Mouse (Mus musculus) kidney, embryonic 15.5 days (tissue): Measurements from ENCODE around the gene Gper1. TPM values are rescaled to one million over a fixed set of nuclear protein-coding genes. Genes with fewer than 3 reads are reported as not detected.

Experiments
- ATAC-seq: fragments of 200-750 bp; cut with Nextera tagmentation; replicated peaks from 2 replicates; pipeline ENCODE4 v1.8.0; 2017; ENCODE audit warnings: moderate TSS enrichment; ENCODE audit not compliant: low FRiP score
- H3K27ac ChIP-seq: fragments of 300-500 bp; sonication (generic); 2 replicates; pipeline ENCODE4 v1.5.1; 2015; ENCODE audit warnings: mild to moderate bottlenecking, inconsistent platforms
- H3K27me3 ChIP-seq: fragments of 300-500 bp; sonication (generic); 2 replicates; pipeline ENCODE4 v1.6.1; 2015; ENCODE audit warnings: inconsistent platforms
- H3K36me3 ChIP-seq: fragments of 300-500 bp; sonication (generic); 2 replicates; pipeline ENCODE4 v1.6.1; 2015; ENCODE audit warnings: inconsistent platforms
- H3K4me1 ChIP-seq: fragments of 300-500 bp; sonication (generic); 2 replicates; pipeline ENCODE4 v1.6.1; 2015; ENCODE audit warnings: inconsistent platforms
- H3K4me2 ChIP-seq: fragments of 300-500 bp; sonication (generic); 2 replicates; pipeline ENCODE4 v1.6.1; 2015; ENCODE audit warnings: moderate library complexity, mild to moderate bottlenecking, inconsistent platforms
- H3K4me3 ChIP-seq: fragments of 300-500 bp; sonication (generic); replicated peaks from 2 replicates; pipeline ENCODE4 v1.5.1; 2015; ENCODE audit warnings: mild to moderate bottlenecking, inconsistent platforms
- H3K9ac ChIP-seq: fragments of 300-500 bp; sonication (generic); 2 replicates; pipeline ENCODE4 v1.6.1; 2015; ENCODE audit warnings: mild to moderate bottlenecking, inconsistent platforms
- H3K9me3 ChIP-seq: fragments of 300-500 bp; sonication (generic); replicated peaks from 2 replicates; pipeline ENCODE4 v1.6.1; 2016; ENCODE audit warnings: inconsistent platforms
- WGBS: fragments of 180-500 bp; shearing (Covaris S2); methylation state at CpG from one replicate; pipeline ENCODE4 v1.1.7; 2015; ENCODE audit warnings: mixed read lengths; 5-methylcytosine and 5-hydroxymethylcytosine counted together
- polyA plus RNA-seq: library from polyadenylated mRNA; unstranded; fragments of >200 nt; fragmentation: Nextera tagmentation; extraction: Ambion mirVana; gene quantifications from 2 replicates; pipeline ENCODE4 v1.2.1, GENCODE M21; 2015

Gper1 gene
- polyA plus RNA-seq, 1 experiment from 2014 or later: 5.1 TPM

DNA sequence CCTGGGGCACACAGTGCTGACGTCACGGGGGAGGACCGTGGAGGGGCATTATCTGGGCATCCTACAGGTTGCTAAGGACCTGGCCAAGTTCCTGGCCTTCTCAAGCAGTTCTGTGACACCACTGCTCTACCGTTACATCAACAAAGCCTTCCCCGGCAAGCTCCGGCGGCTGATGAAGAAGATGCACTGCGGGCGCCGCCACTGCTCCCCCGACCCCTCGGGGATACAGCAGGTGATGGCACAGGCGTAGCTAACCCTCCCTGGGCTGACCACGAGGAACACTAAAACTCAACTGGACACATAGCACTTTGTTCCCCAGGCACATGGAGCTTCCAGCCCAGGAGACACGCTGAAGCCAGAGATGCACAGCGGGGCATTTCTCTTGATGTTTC is 29.8 kb upstream of the Gper1 start:
- H3K4me1 ChIP-seq: peaks cover 55% of the 10 kb centered on the region
- H3K27me3 ChIP-seq: no peaks in the 10 kb centered on the region
- H3K9ac ChIP-seq: no peak overlapping the region
- H3K36me3 ChIP-seq: peaks cover 5% of the 10 kb centered on the region; the same call in 1 of the 2 replicates
- no peak for ATAC-seq
- no peak overlapping the region for H3K27ac ChIP-seq
- 90% methylated on average over 16 of the region's 16 CpGs for WGBS
- H3K4me2 ChIP-seq: no peak overlapping the region
- H3K4me3 ChIP-seq: no peak overlapping the region
- H3K9me3 ChIP-seq: no peaks in the 10 kb centered on the region

DNA sequence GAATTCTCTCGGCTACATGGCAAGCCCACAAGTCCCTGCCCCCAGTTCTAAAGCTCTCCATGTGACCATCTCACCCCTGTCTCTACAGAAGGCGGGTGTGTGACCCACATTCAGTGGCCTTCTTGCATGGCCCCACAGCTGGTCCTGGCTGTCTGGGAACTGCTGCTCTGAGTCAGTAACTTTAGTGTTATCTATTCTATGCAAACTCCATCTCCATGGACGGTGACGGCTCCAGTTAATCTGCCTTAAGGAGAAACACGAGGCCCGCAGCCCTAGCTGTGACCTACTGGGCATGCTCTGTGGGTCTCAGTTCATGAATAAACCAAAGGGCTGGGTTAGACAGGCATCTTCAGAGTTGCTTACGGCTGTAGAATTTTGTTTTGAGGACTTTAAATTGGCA is 28.6 kb upstream of the Gper1 start:
- Histone ChIP-seq H3K9me3 (no peaks in the 10 kb centered on the region), H3K27me3 (no peaks in the 10 kb centered on the region), H3K27ac (no peak overlapping the region), H3K4me3 (no peak overlapping the region), H3K36me3 (peaks cover 5% of the 10 kb centered on the region; the same call in 1 of the 2 replicates), H3K4me1 (peaks cover 47% of the 10 kb centered on the region), H3K4me2 (no peak overlapping the region), H3K9ac (no peak overlapping the region)
- no peak for ATAC-seq
- WGBS: 58% methylated on average over 7 of the region's 7 CpGs

DNA sequence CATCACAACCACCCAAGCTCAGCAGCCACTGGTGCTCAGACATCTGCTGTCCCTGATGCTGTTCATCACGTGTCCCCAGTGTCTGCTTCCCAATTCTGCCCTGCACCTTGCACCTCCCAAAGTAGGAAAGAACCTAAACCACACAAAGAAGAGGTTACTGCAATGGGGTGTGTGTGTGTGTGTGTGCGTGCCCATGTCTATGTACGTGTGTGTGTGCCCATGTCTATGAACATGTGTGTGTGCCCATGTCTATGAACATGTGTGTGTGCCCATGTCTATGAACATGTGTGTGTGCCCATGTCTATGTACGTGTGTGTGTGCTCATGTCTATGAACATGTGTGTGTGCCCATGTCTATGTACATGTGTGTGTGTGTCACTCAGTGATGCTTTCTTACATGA is 27.4 kb upstream of the Gper1 start:
- ATAC-seq: no peak
- H3K4me2 ChIP-seq: no peak overlapping the region
- H3K27ac ChIP-seq: no peak overlapping the region
- 85% methylated on average over 4 of the region's 4 CpGs for WGBS
- peaks cover 38% of the 10 kb centered on the region for H3K4me1 ChIP-seq
- H3K4me3 ChIP-seq: no peak overlapping the region
- no peak overlapping the region for H3K9ac ChIP-seq
- H3K36me3 ChIP-seq: peaks cover 5% of the 10 kb centered on the region; the same call in 1 of the 2 replicates
- H3K27me3 ChIP-seq: no peaks in the 10 kb centered on the region
- H3K9me3 ChIP-seq: no peaks in the 10 kb centered on the region

DNA sequence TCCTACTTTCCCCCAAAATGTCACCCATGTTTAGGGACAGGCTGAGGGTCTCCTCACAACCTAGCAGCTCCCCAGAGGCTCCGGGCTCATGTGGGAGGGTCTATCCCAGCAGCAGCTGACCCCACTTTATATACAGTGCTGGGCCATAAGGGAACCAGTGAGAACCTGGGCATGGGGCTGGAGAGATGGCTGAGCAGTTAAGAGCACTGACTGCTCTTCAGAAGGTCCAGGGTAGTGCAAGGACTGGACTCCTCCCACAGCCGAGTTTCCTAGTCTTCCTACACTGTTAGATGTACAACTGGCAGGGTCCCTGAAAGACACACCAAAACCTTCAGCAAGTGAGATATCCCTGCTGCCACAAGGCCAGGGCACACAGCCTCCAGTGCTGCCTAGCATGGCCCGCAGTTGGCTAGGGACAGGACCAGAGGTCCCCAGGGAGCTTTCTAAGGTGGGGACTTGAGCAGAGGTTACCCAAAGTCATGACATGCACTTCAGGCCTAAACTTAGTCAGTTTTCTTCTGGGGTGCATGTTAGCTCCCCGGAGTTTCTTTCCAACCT is 25.5 kb upstream of the Gper1 start:
- no peak for ATAC-seq
- peaks cover 20% of the 10 kb centered on the region; the same call in 1 of the 2 replicates for H3K4me1 ChIP-seq
- H3K27me3 ChIP-seq: no peaks in the 10 kb centered on the region
- no peak overlapping the region for H3K4me3 ChIP-seq
- WGBS: 85% methylated on average over 4 of the region's 4 CpGs
- H3K27ac ChIP-seq: no peak overlapping the region
- H3K4me2 ChIP-seq: no peak overlapping the region
- no peak overlapping the region; the same call in 1 of the 2 replicates for H3K9ac ChIP-seq
- peaks cover 5% of the 10 kb centered on the region; the same call in 1 of the 2 replicates for H3K36me3 ChIP-seq
- H3K9me3 ChIP-seq: no peaks in the 10 kb centered on the region

GRCm38 (mm10) chr5:139397959-139398753 is 24.8 kb upstream of the Gper1 start:
- peak; percentile 76 for ATAC-seq
- H3K4me2 ChIP-seq: no peak overlapping the region
- no peaks in the 10 kb centered on the region for H3K36me3 ChIP-seq
- 33% methylated on average over 5 of the region's 5 CpGs for WGBS
- no peaks in the 10 kb centered on the region for H3K27me3 ChIP-seq
- no peak overlapping the region for H3K9ac ChIP-seq
- H3K4me3 ChIP-seq: no peak overlapping the region
- H3K27ac ChIP-seq: no peak overlapping the region
- H3K9me3 ChIP-seq: no peaks in the 10 kb centered on the region
- H3K4me1 ChIP-seq: peaks cover 17% of the 10 kb centered on the region; the same call in 1 of the 2 replicates

DNA sequence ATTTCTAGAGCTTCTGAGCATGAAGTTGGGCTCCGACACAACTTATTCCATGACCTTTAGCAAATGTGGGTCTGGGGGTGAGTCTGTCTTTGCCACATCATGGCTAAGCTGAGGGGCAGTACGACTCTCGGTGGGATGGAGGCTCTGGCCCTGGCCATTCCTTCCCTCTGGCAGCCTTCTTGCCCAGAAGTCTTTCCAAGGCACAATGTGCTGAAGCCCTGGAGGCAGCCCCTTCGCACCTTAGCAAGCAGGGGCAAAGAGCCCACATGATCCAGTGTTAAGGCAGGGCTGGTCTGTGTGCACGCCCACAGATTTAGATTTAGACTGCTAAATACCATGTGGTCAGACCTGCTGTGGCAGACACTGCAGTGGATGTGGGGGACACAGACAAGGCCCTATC is 24.2 kb upstream of the Gper1 start:
- WGBS: 87% methylated on average over 5 of the region's 5 CpGs
- no peak overlapping the region for H3K4me2 ChIP-seq
- H3K4me3 ChIP-seq: no peak overlapping the region
- H3K9ac ChIP-seq: no peak overlapping the region
- H3K9me3 ChIP-seq: no peaks in the 10 kb centered on the region
- ATAC-seq: no peak
- no peaks in the 10 kb centered on the region for H3K27me3 ChIP-seq
- H3K36me3 ChIP-seq: no peaks in the 10 kb centered on the region
- no peak overlapping the region for H3K27ac ChIP-seq
- peaks cover 17% of the 10 kb centered on the region; the same call in 1 of the 2 replicates for H3K4me1 ChIP-seq

GRCm38 (mm10) chr5:139399991-139400390 is 23.0 kb upstream of the Gper1 start:
- Histone ChIP-seq H3K4me2 (no peak overlapping the region), H3K9ac (no peak overlapping the region), H3K36me3 (no peaks in the 10 kb centered on the region), H3K27me3 (no peaks in the 10 kb centered on the region), H3K27ac (no peak overlapping the region), H3K4me3 (no peak overlapping the region), H3K4me1 (peaks cover 17% of the 10 kb centered on the region; the same call in 1 of the 2 replicates), H3K9me3 (no peaks in the 10 kb centered on the region)
- WGBS: 78% methylated on average over 14 of the region's 14 CpGs
- no peak for ATAC-seq

DNA sequence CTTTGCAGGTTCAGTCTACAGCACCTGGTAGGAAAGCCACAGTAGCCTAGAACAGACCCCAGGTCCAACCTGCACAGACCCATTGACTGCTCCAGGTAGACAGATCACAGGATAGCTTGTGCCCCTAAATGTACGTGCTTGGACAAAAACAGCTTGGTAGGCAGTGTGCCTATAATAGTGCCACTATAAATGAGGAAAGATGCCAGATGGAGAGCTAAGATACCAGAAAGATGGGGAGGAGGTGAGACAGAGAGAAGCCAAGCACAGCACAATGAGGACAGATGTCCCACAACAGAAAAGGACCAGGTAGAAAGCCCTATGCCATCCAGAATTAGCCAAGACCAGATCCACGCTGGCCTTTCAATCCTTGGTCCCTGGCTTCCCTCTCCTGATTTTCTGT is 20.8 kb upstream of the Gper1 start:
- Histone ChIP-seq H3K9me3 (no peaks in the 10 kb centered on the region), H3K27me3 (no peaks in the 10 kb centered on the region), H3K4me2 (no peak overlapping the region), H3K4me1 (peaks cover 29% of the 10 kb centered on the region), H3K36me3 (no peaks in the 10 kb centered on the region), H3K4me3 (no peak overlapping the region), H3K9ac (no peak overlapping the region), H3K27ac (no peak overlapping the region)
- no peak for ATAC-seq
- 91% methylated on average over 2 of the region's 2 CpGs for WGBS

GRCm38 (mm10) chr5:139403692-139404260 is 19.2 kb upstream of the Gper1 start:
- H3K27me3 ChIP-seq: no peaks in the 10 kb centered on the region
- H3K9me3 ChIP-seq: no peaks in the 10 kb centered on the region
- no peak for ATAC-seq
- 82% methylated on average over 8 of the region's 8 CpGs for WGBS
- no peak overlapping the region for H3K4me3 ChIP-seq
- no peak overlapping the region for H3K4me2 ChIP-seq
- peaks cover 36% of the 10 kb centered on the region for H3K4me1 ChIP-seq
- H3K9ac ChIP-seq: no peak overlapping the region
- H3K36me3 ChIP-seq: no peaks in the 10 kb centered on the region
- H3K27ac ChIP-seq: no peak overlapping the region

- peak within 1 kb of the TSS; percentile 14; the same call in 1 of the 2 replicates for H3K27ac ChIP-seq
- H3K27me3 ChIP-seq: no peaks in the 10 kb centered on the region
- H3K4me2 ChIP-seq: no peak within 1 kb of the TSS
- WGBS: 79% methylated on average over 6 of the region's 6 CpGs
- no peaks in the 10 kb centered on the region for H3K9me3 ChIP-seq
- no peak for ATAC-seq
- H3K36me3 ChIP-seq: no peaks in the 10 kb centered on the region
- H3K4me3 ChIP-seq: no peak within 1 kb of the TSS
- no peak within 1 kb of the TSS for H3K9ac ChIP-seq
- H3K4me1 ChIP-seq: peaks cover 45% of the 10 kb centered on the region
These were observed 18.1 kb upstream of the Gper1 start, which contains the start of gene C130050O18Rik for GRCm38 (mm10) chr5:139404801-139405401. Gene C130050O18Rik, plus strand, starts transcription at chr5:139405280.

DNA sequence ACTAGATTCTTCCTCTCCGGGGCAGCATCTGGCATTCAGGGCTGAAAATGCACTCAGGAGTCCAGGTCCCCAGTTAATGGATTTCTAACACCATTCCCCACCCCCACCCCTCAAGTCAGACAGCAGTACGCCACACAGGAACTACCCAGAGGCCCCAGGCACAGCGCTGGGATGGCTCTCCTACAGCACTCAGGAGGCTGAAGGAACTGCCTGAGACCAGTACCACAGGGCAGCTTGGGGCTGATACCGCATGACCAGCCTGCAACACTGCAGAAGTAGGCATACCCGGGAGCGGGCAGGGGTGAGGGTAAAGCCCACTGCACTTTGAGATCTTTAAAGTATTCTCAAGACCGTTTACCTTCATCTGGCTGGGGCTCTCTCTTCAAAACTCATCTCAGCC is 17.5 kb upstream of the Gper1 start:
- no peak overlapping the region for H3K4me2 ChIP-seq
- no peaks in the 10 kb centered on the region for H3K36me3 ChIP-seq
- H3K4me1 ChIP-seq: peaks cover 50% of the 10 kb centered on the region
- H3K27ac ChIP-seq: 0 out of 2 replicates have a peak overlapping the region, but pooled peaks have one; percentile 11
- no peaks in the 10 kb centered on the region for H3K9me3 ChIP-seq
- no peak for ATAC-seq
- no peak overlapping the region for H3K9ac ChIP-seq
- no peaks in the 10 kb centered on the region for H3K27me3 ChIP-seq
- 64% methylated on average over 7 of the region's 7 CpGs for WGBS
- H3K4me3 ChIP-seq: no peak overlapping the region

DNA sequence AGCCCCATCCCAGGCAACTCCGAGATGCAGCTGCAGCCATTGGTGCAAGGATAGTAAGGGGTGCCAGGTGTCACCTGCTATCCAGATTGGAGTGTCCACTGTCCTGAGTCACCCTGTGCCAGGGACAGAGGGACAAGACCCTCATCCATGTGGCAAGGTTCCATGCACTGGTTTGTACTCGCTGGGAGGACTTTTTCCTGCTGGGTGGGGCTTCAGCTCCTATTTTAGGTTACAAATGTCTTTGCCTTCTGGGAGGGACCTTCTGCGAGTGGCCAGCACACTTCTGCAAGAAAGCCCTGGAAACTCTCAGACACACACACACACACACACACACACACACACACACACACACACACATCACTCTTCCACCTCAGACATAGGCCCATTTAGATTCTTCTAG is 17.0 kb upstream of the Gper1 start:
- no peaks in the 10 kb centered on the region for H3K27me3 ChIP-seq
- H3K9ac ChIP-seq: no peak overlapping the region
- H3K4me3 ChIP-seq: no peak overlapping the region
- no peak overlapping the region for H3K4me2 ChIP-seq
- H3K9me3 ChIP-seq: no peaks in the 10 kb centered on the region
- H3K36me3 ChIP-seq: no peaks in the 10 kb centered on the region
- WGBS: 61% methylated on average over 3 of the region's 3 CpGs
- H3K27ac ChIP-seq: 0 out of 2 replicates have a peak overlapping the region, but pooled peaks have one; percentile 11
- ATAC-seq: no peak
- peaks cover 55% of the 10 kb centered on the region for H3K4me1 ChIP-seq
